Mouse (Mus musculus): ENCODE measurements around the gene Rrbp1.
A peak's percentile ranks its signal among the peaks of the same experiment; 100 is the strongest.

GRCm38 (mm10) chr2:143914760-143915599 is 96.1 kb downstream of the Rrbp1 start, which contains the start of gene Dstn:
- TF ChIP-seq SRF (IDR thresholded peaks at IDR 0.05; ENCODE audit: control insufficient read depth, insufficient read length, low read depth) (peak; percentile 98), E2F4 (IDR thresholded peaks at IDR 0.05; ENCODE audit: insufficient read depth) (no peak), POLR2A (IDR thresholded peaks at IDR 0.05; ENCODE audit: insufficient read length, low read depth) (peak; percentile 96), TCF12 (IDR thresholded peaks at IDR 0.05; ENCODE audit: insufficient read depth, poor library complexity, severe bottlenecking) (no peak), USF1 (IDR thresholded peaks at IDR 0.05; ENCODE audit: low read depth) (no peak), MAX (IDR thresholded peaks at IDR 0.05; ENCODE audit: low read depth) (no peak), TCF3 (IDR thresholded peaks at IDR 0.05; ENCODE audit: insufficient read length, low read depth) (peak; percentile 2), CEBPB (IDR thresholded peaks at IDR 0.05; ENCODE audit: insufficient read depth, poor library complexity, severe bottlenecking) (no peak)

Data from myocyte (in vitro differentiated cells).